Mouse (Mus musculus) midbrain, embryonic 14.5 days (tissue): ENCODE results near the gene Dctn3. TPM values are rescaled to one million over a fixed set of nuclear protein-coding genes. Genes with fewer than 3 reads are reported as not detected.
"Not testable (repeated sequence)": the region's sequence is repeated elsewhere in the genome, so short reads cannot be mapped to it uniquely, and the experiment has no call there.

ENCODE experiments used
- ATAC-seq: fragments of 200-750 bp; cut with Nextera tagmentation; 2 replicates; pipeline ENCODE4 v1.8.0; 2017; ENCODE audit warnings: moderate number of reproducible peaks, moderate library complexity; ENCODE audit not compliant: low FRiP score, low TSS enrichment
- DNase-seq: peaks from one replicate; pipeline ENCODE4 v3.0.0-alpha.2; 2015
- H3K27ac ChIP-seq: fragments of 300-500 bp; sonication (generic); replicated peaks from 2 replicates; pipeline ENCODE4 v1.5.1; 2014; ENCODE audit warnings: mild to moderate bottlenecking, low read depth, low read length, moderate library complexity
- H3K27me3 ChIP-seq: fragments of 300-500 bp; sonication (generic); 2 replicates; pipeline ENCODE4 v1.6.1; 2014; ENCODE audit warnings: low read length, control low read depth, mixed read lengths; ENCODE audit not compliant: control insufficient read depth, insufficient read depth
- H3K36me3 ChIP-seq: fragments of 300-500 bp; sonication (generic); 2 replicates; pipeline ENCODE4 v1.6.1; 2014; ENCODE audit warnings: low read length, control low read depth; ENCODE audit not compliant: control insufficient read depth, insufficient read depth
- H3K4me1 ChIP-seq: fragments of 300-500 bp; sonication (generic); 2 replicates; pipeline ENCODE4 v1.6.1; 2014; ENCODE audit warnings: mild to moderate bottlenecking, antibody characterized with exemption, low read length, control low read depth; ENCODE audit not compliant: control insufficient read depth, insufficient read depth
- H3K4me2 ChIP-seq: fragments of 300-500 bp; sonication (generic); 2 replicates; pipeline ENCODE4 v1.6.1; 2014; ENCODE audit warnings: mild to moderate bottlenecking, low read length, moderate library complexity
- H3K4me3 ChIP-seq: fragments of 300-500 bp; sonication (generic); replicated peaks from 2 replicates; pipeline ENCODE4 v1.5.1; 2014; ENCODE audit warnings: low read depth, low read length
- H3K9ac ChIP-seq: fragments of 300-500 bp; sonication (generic); replicated peaks from 2 replicates; pipeline ENCODE4 v1.6.1; 2014; ENCODE audit warnings: mild to moderate bottlenecking, low read length, moderate library complexity
- H3K9me3 ChIP-seq: fragments of 300-500 bp; sonication (generic); 2 replicates; pipeline ENCODE4 v1.6.1; 2016; ENCODE audit warnings: low read length, control low read depth, mixed read lengths; ENCODE audit not compliant: control insufficient read depth
- WGBS: fragments of 180-500 bp; shearing (Covaris S2); extraction: QIAGEN DNeasy Blood & Tissue Kit; methylation state at CpG from one replicate; pipeline ENCODE4 v1.1.7; 2014; 5-methylcytosine and 5-hydroxymethylcytosine counted together
- polyA plus RNA-seq: library from polyadenylated mRNA; unstranded; fragments of >200 nt; fragmentation: Nextera tagmentation; extraction: Ambion mirVana; gene quantifications from 2 replicates; pipeline ENCODE4 v1.2.1, GENCODE M21; 2014

Gene Dctn3
- polyA plus RNA-seq, 1 experiment from 2014 or later, result 249 TPM

DNA sequence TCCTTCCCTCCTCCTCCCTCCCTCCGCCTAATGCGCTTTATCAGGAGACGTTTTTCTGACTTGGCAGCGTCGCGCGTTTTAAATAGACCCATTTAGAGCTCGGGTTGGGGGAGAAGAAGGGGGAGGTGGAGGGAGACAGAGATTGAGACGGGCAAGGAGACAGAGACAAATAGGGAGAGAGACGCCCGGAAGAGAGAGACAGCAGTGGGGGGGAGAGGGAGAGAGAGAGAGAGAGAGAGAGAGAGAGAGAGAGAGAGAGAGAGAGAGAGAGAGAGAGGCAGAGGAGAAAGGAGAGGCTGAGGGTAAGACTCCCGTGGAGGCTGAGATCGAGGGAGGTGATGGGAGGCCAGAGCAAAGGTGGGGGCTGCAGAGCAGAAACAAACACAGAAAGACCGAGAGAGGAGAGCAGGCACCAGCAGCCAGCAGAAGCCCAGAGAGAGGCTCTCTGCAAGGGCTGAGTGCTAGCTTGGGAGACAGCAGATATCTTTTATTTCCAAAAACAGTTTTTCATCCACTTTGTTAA, 38.0 kb downstream of the Dctn3 start:
- 0% methylated on average over 14 of the region's 14 CpGs for WGBS

DNA sequence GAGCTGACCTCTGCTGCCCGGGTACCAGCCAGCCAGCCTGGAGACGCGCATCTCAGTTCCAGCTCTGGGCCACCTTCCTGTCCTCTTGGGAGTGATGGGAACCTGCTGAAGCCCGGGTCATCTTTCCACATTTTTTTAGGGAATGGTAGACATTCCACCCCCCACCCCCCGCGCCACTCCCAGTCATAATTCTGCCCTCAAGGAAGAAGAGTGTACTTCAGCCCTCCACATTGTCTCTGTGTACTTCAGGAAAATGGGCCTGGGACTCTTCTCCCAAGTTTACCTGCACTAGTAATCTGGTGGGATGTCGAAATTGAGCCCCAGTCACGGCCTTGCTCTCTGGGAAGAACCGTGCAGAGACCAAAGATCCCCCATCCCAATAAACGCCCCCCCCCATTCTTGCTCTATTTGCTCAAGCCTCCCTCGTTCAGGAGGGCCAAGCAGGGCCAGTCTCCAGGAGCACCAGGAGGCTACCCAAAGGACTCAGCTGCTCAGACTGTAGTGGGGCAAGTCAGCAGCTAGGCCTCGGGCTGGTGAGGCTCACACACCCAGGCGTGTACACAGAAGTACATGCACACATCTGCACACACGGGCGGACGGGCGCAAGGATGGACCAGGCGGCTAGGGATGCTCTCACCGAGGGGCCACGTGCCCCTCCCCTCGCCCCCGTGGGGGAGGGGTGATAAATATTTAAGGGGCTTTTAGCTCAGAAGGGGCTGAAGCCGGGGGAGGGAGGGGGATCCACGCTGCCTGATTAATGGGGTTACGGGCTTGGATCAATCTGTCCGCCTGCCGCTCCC, 38.6 kb downstream of the Dctn3 start:
- H3K27me3 ChIP-seq, H3K9ac ChIP-seq, H3K36me3 ChIP-seq, DNase-seq, H3K9me3 ChIP-seq, H3K4me3 ChIP-seq: not testable (repeated sequence)
- Histone ChIP-seq H3K27ac (peak overlapping the region; percentile 71), H3K4me2 (peak overlapping the region; percentile 41), H3K4me1 (peaks cover 20% of the 10 kb centered on the region)
- 1% methylated on average over 22 of the region's 27 CpGs for WGBS
- peak; percentile 63 for ATAC-seq

More for the DNA sequence above, 38.0 kb downstream of the Dctn3 start:
- Histone ChIP-seq H3K4me1 (peaks cover 15% of the 10 kb centered on the region), H3K27ac (0 out of 2 replicates have a peak overlapping the region, but pooled peaks have one; percentile 49)
- not testable (repeated sequence) for H3K27me3 ChIP-seq, DNase-seq, H3K4me2 ChIP-seq, H3K4me3 ChIP-seq, H3K36me3 ChIP-seq, H3K9me3 ChIP-seq, H3K9ac ChIP-seq
- ATAC-seq, result peak; percentile 22; the same call in 1 of the 2 replicates

DNA sequence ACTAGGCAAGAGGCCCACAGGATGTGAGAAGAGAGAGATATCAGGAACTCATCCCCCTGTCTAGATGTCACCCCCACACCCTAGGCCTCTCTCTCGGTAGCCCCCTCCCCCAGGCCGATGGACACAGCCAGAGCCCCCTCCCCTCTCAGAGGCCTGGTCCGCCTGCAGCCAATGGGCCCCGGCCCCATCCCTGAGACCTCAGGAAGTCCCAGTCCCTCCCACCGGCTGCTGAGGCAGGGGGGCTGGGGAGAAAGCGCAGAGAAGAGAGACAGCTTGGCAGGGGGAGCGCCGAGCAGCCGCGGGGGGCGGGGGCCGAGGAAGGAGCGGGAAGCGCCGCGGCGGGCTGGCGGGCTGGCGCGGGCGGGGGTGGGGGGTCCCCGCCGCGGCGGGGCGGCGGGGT, 39.7 kb downstream of the Dctn3 start:
- peak overlapping the region; percentile 70; the same call in 1 of the 2 replicates for H3K27ac ChIP-seq
- peaks cover 29% of the 10 kb centered on the region for H3K4me1 ChIP-seq
- ATAC-seq, result peak; percentile 44; the same call in 1 of the 2 replicates
- not testable (repeated sequence) for H3K36me3 ChIP-seq, H3K9me3 ChIP-seq, H3K27me3 ChIP-seq, H3K4me3 ChIP-seq, DNase-seq, H3K9ac ChIP-seq
- WGBS, result 3% methylated on average over 5 of the region's 27 CpGs
- peak overlapping the region; percentile 36 for H3K4me2 ChIP-seq

DNA sequence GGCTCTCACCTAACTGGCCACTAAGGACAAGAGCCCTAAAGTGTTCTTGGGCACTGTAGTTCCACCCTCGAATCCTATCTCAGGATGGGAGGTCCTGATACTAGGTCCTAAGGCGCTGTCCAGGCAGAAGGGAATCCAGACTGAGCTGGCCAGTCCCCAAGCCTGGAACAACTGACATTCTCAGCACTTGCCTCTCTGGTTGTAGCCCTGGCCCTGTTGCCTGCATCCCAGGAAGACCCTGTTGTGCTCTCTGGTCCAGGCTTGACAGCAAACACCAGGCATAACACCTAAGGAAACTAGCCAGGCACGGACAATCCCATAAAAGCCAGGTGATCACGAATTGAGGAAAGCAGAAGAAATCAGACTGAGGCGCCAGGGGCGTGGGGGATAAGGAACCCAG, 40.2 kb downstream of the Dctn3 start:
- Histone ChIP-seq H3K4me1 (peaks cover 32% of the 10 kb centered on the region), H3K36me3 (no peaks in the 10 kb centered on the region), H3K4me3 (no peak overlapping the region), H3K9me3 (no peaks in the 10 kb centered on the region), H3K4me2 (peak overlapping the region; percentile 34), H3K9ac (no peak overlapping the region; the same call in 1 of the 2 replicates), H3K27me3 (no peaks in the 10 kb centered on the region), H3K27ac (peak overlapping the region; percentile 70)
- DNase-seq (no peak), ATAC-seq (no peak)
- 20% methylated on average over 6 of the region's 6 CpGs for WGBS

DNA sequence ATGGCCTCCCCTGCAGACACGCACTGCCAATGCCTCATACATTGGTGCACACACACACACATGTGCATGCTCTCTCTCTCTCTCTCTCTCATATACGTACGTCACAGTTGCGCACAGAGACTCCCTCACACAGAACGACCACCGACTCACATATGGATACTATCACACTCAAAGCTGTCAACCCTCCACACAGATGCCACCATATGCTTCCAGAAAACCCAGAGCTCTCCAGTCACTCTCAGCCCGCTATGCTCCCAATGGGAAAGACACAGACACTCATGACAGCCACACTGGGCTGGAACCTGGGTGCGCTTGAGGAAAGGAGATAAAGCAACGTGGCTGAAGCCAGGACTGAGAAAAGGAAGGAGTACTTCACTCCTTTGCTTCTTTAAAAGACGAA, 41.0 kb downstream of the Dctn3 start:
- 69% methylated on average over 10 of the region's 10 CpGs for WGBS
- Histone ChIP-seq H3K4me2 (no peak overlapping the region), H3K36me3 (no peaks in the 10 kb centered on the region), H3K27ac (peak overlapping the region; percentile 70; the same call in 1 of the 2 replicates), H3K9me3 (no peaks in the 10 kb centered on the region), H3K4me1 (peaks cover 41% of the 10 kb centered on the region), H3K9ac (no peak overlapping the region), H3K4me3 (no peak overlapping the region), H3K27me3 (no peaks in the 10 kb centered on the region)
- DNase-seq, result no peak
- ATAC-seq, result no peak

DNA sequence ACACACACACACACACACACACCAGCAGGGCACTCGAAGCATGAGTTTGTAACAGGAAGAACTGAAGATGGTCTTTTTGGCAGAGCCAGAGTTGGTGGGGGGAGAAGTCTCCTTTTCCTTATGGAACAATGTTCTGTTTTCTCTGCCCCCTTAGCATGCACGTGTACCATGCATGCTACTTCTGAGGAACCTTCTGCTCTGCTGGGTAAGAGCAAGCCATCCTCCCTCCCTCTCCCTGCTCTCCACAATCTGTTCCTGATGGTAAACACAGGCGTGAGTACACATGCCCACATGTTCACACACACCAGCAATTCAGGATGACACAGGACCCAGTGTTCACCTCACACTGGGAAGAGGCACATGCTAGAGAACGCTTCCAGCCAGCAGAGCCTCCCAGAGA, 41.8 kb downstream of the Dctn3 start:
- no peak overlapping the region for H3K4me2 ChIP-seq
- 0 out of 2 replicates have a peak overlapping the region, but pooled peaks have one; percentile 12 for H3K9ac ChIP-seq
- no peak for ATAC-seq
- no peaks in the 10 kb centered on the region for H3K27me3 ChIP-seq
- no peak overlapping the region for H3K27ac ChIP-seq
- no peaks in the 10 kb centered on the region for H3K36me3 ChIP-seq
- no peak for DNase-seq
- 61% methylated on average over 4 of the region's 4 CpGs for WGBS
- H3K4me1 ChIP-seq, result peaks cover 48% of the 10 kb centered on the region
- no peaks in the 10 kb centered on the region for H3K9me3 ChIP-seq
- H3K4me3 ChIP-seq, result no peak overlapping the region

DNA sequence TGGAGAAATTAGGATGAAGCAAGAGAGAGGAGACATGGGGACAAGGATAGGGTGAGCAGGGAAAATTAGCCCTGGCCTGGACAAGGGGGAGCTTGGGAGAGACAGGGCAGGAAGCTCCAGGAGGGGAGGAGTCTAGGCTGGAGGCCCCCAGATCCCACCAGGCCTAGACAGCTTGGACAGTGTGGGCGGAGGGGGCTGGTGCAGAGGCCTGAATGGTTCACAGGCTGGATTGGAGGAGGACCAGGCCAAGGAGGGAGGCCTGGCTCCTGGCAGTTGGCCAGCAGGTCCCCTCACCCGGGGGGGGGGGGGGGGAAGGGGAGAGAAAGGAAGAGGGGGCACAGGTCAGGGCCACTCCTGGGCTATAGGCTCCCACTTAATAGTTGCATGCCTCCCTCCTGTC, 43.7 kb downstream of the Dctn3 start:
- no peak overlapping the region for H3K4me2 ChIP-seq
- H3K9me3 ChIP-seq, result no peaks in the 10 kb centered on the region
- H3K9ac ChIP-seq, result no peak overlapping the region; the same call in 1 of the 2 replicates
- DNase-seq (no peak), ATAC-seq (no peak)
- H3K36me3 ChIP-seq, result no peaks in the 10 kb centered on the region
- WGBS, result 13% methylated on average over 2 of the region's 2 CpGs
- H3K4me3 ChIP-seq, result no peak overlapping the region
- H3K27ac ChIP-seq, result 0 out of 2 replicates have a peak overlapping the region, but pooled peaks have one; percentile 21
- H3K4me1 ChIP-seq, result peaks cover 54% of the 10 kb centered on the region
- no peaks in the 10 kb centered on the region for H3K27me3 ChIP-seq

DNA sequence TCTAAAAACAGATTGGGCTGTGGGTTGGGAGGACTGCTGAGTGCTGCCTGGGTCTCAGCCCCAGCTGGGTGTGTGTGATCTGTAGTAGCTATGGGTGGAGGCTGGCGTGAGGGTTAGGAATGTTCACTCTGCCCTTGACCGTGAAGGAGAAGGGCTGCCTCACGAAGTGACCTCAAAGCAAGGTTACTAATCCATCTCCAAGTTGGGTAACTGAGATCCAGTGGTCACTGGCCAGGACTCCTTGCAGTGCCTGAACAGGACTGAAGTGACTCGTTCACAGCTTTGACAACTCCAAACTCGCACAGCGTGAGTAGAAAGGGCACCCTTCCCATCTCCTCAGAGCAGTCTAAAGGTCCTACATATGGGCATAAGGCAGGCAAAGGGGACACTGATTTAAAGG, 44.1 kb downstream of the Dctn3 start:
- Histone ChIP-seq H3K4me1 (peaks cover 54% of the 10 kb centered on the region), H3K4me3 (no peak overlapping the region), H3K36me3 (no peaks in the 10 kb centered on the region), H3K27me3 (no peaks in the 10 kb centered on the region), H3K9ac (no peak overlapping the region), H3K4me2 (no peak overlapping the region), H3K27ac (0 out of 2 replicates have a peak overlapping the region, but pooled peaks have one; percentile 21), H3K9me3 (no peaks in the 10 kb centered on the region)
- DNase-seq (no peak), ATAC-seq (no peak)
- WGBS, result 65% methylated on average over 6 of the region's 6 CpGs
